Mouse (Mus musculus): Measurements from ENCODE around the gene Gng8.
A peak's percentile ranks its signal among the peaks of the same experiment; 100 is the strongest.

Gene Gng8

GRCm38 (mm10) chr7:16908859-16909258, 17.3 kb downstream of the Gng8 start:
- DNase-seq (ENCODE audit: low spot score) = no peak

GRCm38 (mm10) chr7:16909909-16910308, 18.3 kb downstream of the Gng8 start:
- DNase-seq (ENCODE audit: low spot score) = no peak

GRCm38 (mm10) chr7:16911904-16912303, 20.3 kb downstream of the Gng8 start:
- no peak for DNase-seq (ENCODE audit: low spot score)

- DNase-seq (ENCODE audit: low spot score) = no peak
These were observed 20.8 kb downstream of the Gng8 start for GRCm38 (mm10) chr7:16912360-16912759.

GRCm38 (mm10) chr7:16913806-16914452, 22.3 kb downstream of the Gng8 start:
- DNase-seq (ENCODE audit: low spot score) = peak; percentile 81

GRCm38 (mm10) chr7:16914453-16915343, 23.1 kb downstream of the Gng8 start:
- DNase-seq (ENCODE audit: low spot score) = no peak

- no peak for DNase-seq (ENCODE audit: low spot score)
These were observed 24.1 kb downstream of the Gng8 start for GRCm38 (mm10) chr7:16915461-16916340.

- DNase-seq (ENCODE audit: low spot score) = peak; percentile 40
These were observed 25.0 kb downstream of the Gng8 start for GRCm38 (mm10) chr7:16916342-16917265.

GRCm38 (mm10) chr7:16917447-16917846, 25.9 kb downstream of the Gng8 start:
- DNase-seq (ENCODE audit: low spot score) = no peak

- peak; percentile 74 for DNase-seq (ENCODE audit: low spot score)
These were observed 26.4 kb downstream of the Gng8 start for GRCm38 (mm10) chr7:16918014-16918413.

- no peak for DNase-seq (ENCODE audit: low spot score)
These were observed 27.1 kb downstream of the Gng8 start for GRCm38 (mm10) chr7:16918670-16919069.

GRCm38 (mm10) chr7:16919395-16920149, 28.0 kb downstream of the Gng8 start:
- no peak for DNase-seq (ENCODE audit: low spot score)

- DNase-seq (ENCODE audit: low spot score) = peak; percentile 45
These were observed 28.6 kb downstream of the Gng8 start for GRCm38 (mm10) chr7:16920150-16920579.

- peak; percentile 46 for DNase-seq (ENCODE audit: low spot score)
These were observed 29.5 kb downstream of the Gng8 start for GRCm38 (mm10) chr7:16920818-16921791.

GRCm38 (mm10) chr7:16921881-16922335, 30.3 kb downstream of the Gng8 start:
- DNase-seq (ENCODE audit: low spot score) = no peak

GRCm38 (mm10) chr7:16922360-16922973, 30.9 kb downstream of the Gng8 start:
- peak; percentile 63 for DNase-seq (ENCODE audit: low spot score)

- DNase-seq (ENCODE audit: low spot score) = peak; percentile 63
These were observed 31.9 kb downstream of the Gng8 start for GRCm38 (mm10) chr7:16923283-16924036.
